Mouse (Mus musculus): ENCODE data around the gene Tmem217.

GRCm38 (mm10) chr17:29528568-29529187 is 23.5 kb downstream of the Tmem217 start:
- peak; percentile 68 for TF ChIP-seq CTCF (IDR thresholded peaks at IDR 0.05; ENCODE audit: low read depth)
- no peak for TF ChIP-seq EP300 (IDR thresholded peaks at IDR 0.05; ENCODE audit: low read depth)
